Mouse (Mus musculus): ENCODE results near the gene Dxo.

DNA sequence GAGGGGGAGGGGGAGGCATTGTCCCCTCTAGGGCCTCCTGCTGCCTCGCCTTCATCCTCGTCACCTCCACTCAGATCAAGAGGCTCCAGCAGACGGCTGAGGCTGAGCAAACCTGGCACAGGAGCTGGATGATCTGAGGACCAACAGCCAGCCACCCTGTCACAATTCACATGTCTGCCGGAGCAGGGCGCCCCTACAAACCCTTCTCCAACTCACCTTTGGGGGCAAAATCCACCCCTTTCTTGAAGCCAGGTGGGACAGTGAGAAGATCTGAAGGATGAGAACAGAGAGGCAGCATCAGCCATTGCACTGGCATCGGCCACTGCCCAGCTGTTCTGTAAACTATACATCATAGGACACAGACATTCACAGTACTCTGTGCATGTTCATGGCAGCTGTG, 10.4 kb downstream of the Dxo start:
- no peak for TF ChIP-seq CTCF (conservative IDR thresholded peaks at IDR 0.05 in 1 of 2, IDR thresholded peaks at IDR 0.05 in 1 of 2; ENCODE audit: low read depth in 2 of 2, low read length in 2 of 2)
- TF ChIP-seq E2F4 (IDR thresholded peaks at IDR 0.05; ENCODE audit: insufficient replicate concordance, low read depth, low read length) = no peak
- no peak for TF ChIP-seq USF1 (IDR thresholded peaks at IDR 0.05; ENCODE audit: low read depth, low read length)
- no peak for TF ChIP-seq ZNF384 (IDR thresholded peaks at IDR 0.05; ENCODE audit: low read depth, low read length)
- TF ChIP-seq CHD1 (IDR thresholded peaks at IDR 0.05; ENCODE audit: low read depth, low read length) = no peak
- TF ChIP-seq IRF4 (IDR thresholded peaks at IDR 0.05; ENCODE audit: low read depth, low read length) = no peak
- TF ChIP-seq TCF12 (IDR thresholded peaks at IDR 0.05; ENCODE audit: low read depth, low read length) = no peak

Measured in CH12.LX (cell line).